Mouse (Mus musculus): ENCODE data around the gene Ctcf. TPM values are rescaled to one million over a fixed set of nuclear protein-coding genes. Genes with fewer than 3 reads are reported as not detected.

Ctcf gene
- polyA plus RNA-seq, 1 experiment from 2014 or later = 96.4 TPM

DNA sequence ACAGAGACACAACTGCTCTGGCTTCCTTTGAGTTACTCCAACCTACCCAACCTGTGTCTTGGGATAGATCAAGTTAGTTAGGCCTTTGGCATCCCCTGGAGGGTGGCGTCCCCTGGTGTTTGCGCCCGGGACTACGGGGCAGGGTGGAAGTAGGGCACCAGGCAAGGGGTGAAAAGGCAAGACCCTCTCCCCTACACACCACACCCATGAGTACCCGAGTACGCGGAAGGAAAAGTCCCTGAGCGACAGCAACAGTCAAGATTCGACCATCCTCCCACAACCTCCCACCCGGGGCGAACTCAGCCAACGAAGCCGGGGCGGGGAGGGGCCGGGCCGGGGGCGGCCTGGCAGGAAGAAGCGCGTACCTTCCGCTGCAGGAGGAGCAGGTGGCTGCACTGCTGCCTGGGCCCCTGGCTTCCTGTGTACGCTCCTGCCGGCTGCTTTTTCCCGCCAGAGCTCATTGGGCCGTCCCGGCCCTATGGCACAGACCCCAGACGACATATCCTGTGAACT lies 49.5 kb downstream of the Ctcf start, which contains the start of gene Carmil2:
Gene Carmil2 (plus strand): TSS at position 479 of the 513 bp plus-strand sequence.
- WGBS = 9% methylated on average over 26 of the region's 26 CpGs
- Histone ChIP-seq H3K27ac (no peak within 1 kb of the TSS), H3K36me3 (peaks cover 18% of the 10 kb centered on the region), H3K4me1 (replicated peaks) (peaks cover 9% of the 10 kb centered on the region; the same call in 1 of the 2 replicates), H3K27me3 (replicated peaks) (no peaks in the 10 kb centered on the region), H3K9me3 (no peaks in the 10 kb centered on the region), H3K4me3 (replicated peaks) (peak within 1 kb of the TSS; percentile 9), H3K9ac (peak within 1 kb of the TSS; percentile 26; the same call in 1 of the 2 replicates), H3K4me2 (replicated peaks) (peak within 1 kb of the TSS; percentile 52)
- ATAC-seq = peak; percentile 56

DNA sequence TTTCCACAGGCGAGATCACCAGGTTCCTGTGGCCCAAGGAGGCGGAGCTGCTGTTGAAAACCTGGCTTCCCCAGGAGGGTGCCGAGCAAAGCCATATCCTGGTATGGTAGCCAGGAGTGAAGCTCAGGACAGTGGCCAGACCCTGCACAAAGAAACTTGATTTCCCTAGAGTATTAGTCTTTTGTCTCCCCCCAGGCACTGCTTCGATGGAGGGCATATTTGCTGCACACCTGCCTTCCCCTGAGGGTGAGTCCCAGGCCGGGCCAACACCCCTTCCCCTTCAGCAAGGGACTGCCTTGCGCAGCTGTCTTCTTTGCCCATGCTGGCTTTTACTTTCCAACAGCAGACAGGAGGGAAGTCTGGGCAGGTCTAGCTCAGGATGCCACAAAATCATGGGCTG lies 50.2 kb downstream of the Ctcf start:
- no peak for ATAC-seq
- Histone ChIP-seq H3K9me3 (no peaks in the 10 kb centered on the region), H3K27me3 (replicated peaks) (no peaks in the 10 kb centered on the region), H3K4me2 (replicated peaks) (0 out of 2 replicates have a peak overlapping the region, but pooled peaks have one; percentile 52), H3K4me3 (replicated peaks) (no peak overlapping the region), H3K4me1 (replicated peaks) (peaks cover 9% of the 10 kb centered on the region; the same call in 1 of the 2 replicates), H3K36me3 (peaks cover 15% of the 10 kb centered on the region; the same call in 1 of the 2 replicates), H3K9ac (no peak overlapping the region), H3K27ac (no peak overlapping the region)
- WGBS = 72% methylated on average over 6 of the region's 6 CpGs

DNA sequence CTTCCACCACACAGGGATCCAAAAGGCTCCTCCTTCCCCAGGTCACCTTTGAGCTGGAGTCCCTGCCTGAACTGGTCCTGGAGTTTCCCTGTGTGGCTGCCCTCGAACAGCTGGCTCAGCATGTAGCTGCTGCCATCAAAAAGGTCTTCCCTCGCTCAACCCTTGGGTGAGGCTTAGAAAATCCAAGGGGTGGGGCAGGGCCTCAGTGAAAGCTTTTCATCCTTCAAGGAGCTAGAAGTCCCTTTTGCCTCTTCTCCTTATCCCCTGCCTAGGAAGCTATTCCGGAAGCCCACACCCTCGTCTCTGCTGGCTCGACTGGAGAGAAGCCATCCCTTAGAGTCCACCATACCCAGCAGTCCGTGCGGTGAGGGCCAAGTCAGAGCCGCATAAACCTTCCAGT lies 51.1 kb downstream of the Ctcf start:
- Histone ChIP-seq H3K4me1 (replicated peaks) (peaks cover 9% of the 10 kb centered on the region; the same call in 1 of the 2 replicates), H3K9me3 (no peaks in the 10 kb centered on the region), H3K27me3 (replicated peaks) (no peaks in the 10 kb centered on the region), H3K9ac (no peak overlapping the region), H3K36me3 (peaks cover 11% of the 10 kb centered on the region; the same call in 1 of the 2 replicates), H3K4me3 (replicated peaks) (no peak overlapping the region), H3K4me2 (replicated peaks) (no peak overlapping the region), H3K27ac (no peak overlapping the region)
- no peak for ATAC-seq
- WGBS = 69% methylated on average over 8 of the region's 8 CpGs

DNA sequence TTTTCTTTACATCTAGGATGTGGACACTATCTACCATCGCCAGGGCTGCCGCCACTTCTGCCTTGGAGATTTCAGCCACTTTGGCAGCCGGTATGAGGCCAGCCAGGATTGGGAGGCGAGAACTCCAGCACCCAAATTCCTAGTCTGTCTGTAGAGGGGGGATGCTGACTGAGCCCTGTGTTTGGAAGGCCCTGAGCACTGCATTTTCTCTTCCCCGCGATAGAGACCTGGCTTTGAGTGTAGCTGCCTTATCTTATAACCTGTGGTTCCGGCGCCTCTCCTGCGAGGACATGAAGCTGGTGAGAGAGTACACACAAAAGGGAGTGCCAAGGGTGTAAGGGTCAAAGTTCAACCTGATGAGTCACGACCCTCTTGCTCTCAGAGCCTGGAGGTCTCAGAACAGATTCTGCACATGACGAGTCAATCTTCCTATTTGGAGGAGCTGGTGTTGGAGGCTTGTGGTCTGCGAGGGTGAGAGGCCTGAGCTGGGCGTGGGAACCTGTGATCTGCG lies 51.9 kb downstream of the Ctcf start:
- no peaks in the 10 kb centered on the region for H3K9me3 ChIP-seq
- 54% methylated on average over 14 of the region's 14 CpGs for WGBS
- H3K9ac ChIP-seq = no peak overlapping the region
- no peak overlapping the region for H3K27ac ChIP-seq
- 0 out of 2 replicates have a peak overlapping the region, but pooled peaks have one; percentile 1 for H3K4me2 ChIP-seq (replicated peaks)
- H3K4me1 ChIP-seq (replicated peaks) = peaks cover 9% of the 10 kb centered on the region; the same call in 1 of the 2 replicates
- peaks cover 4% of the 10 kb centered on the region; the same call in 1 of the 2 replicates for H3K36me3 ChIP-seq
- H3K4me3 ChIP-seq (replicated peaks) = no peak overlapping the region
- no peaks in the 10 kb centered on the region for H3K27me3 ChIP-seq (replicated peaks)
- peak; percentile 46; the same call in 1 of the 2 replicates for ATAC-seq

DNA sequence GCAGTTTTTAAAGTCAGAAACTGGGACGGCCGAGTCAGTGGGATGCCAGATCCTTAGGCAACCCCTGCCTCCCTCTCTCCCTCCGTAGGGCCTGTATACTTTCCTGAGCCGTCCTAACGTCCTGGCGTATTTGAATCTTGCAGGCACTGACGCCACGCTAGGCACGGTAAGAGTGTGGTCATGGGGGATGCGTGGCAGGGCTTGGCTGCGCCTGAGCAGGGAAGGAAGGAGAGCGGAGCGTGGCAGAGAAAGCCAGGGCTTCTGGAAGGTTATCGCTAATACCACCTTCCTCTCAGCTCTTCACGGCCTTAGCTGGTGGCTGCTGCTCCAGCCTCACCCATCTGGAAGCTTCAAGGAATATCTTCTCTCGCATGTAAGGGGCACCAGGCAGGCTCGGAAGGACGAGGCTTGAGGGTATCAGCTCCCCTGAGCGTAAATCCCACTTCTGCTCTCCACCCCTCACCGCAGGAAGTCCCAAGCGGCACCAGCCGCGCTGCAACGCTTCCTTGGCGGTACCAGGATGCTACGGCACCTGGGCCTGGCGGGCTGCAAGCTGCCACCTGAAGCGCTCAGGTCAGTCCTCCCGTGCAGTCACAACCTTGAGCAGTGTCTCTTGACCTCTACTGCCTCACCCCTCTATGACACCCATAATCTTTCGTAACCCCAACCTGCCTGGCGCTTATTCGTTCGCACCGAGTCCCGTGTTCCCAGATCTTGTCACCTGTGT lies 53.1 kb downstream of the Ctcf start:
- H3K4me2 ChIP-seq (replicated peaks) = no peak overlapping the region
- no peak overlapping the region for H3K27ac ChIP-seq
- WGBS = 69% methylated on average over 35 of the region's 35 CpGs
- H3K4me3 ChIP-seq (replicated peaks) = no peak overlapping the region
- H3K27me3 ChIP-seq (replicated peaks) = 0 out of 2 replicates have a peak, but pooled peaks cover under 1% of the 10 kb centered on the region
- H3K36me3 ChIP-seq = no peaks in the 10 kb centered on the region
- H3K9me3 ChIP-seq = no peaks in the 10 kb centered on the region
- no peak for ATAC-seq
- H3K9ac ChIP-seq = no peak overlapping the region
- peaks cover 19% of the 10 kb centered on the region for H3K4me1 ChIP-seq (replicated peaks)

DNA sequence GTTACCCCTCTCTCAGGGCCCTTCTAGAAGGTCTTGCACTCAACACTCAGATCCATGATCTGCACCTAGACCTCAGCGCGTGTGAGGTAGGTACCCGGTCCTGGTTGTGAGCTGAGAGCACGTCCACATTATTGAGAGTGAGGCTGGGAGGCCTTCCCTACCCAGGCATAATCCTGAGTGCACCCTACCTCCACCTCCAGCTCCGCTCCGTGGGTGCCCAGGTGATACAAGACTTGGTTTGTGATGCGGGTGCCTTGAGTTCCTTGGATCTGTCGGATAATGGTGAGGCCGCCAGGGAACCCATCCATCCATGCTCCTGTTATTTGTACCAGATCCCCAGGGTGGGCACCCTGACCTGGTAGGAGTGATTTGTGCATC lies 53.6 kb downstream of the Ctcf start:
- Histone ChIP-seq H3K9ac (no peak overlapping the region), H3K36me3 (no peaks in the 10 kb centered on the region), H3K27me3 (replicated peaks) (0 out of 2 replicates have a peak, but pooled peaks cover 4% of the 10 kb centered on the region), H3K4me3 (replicated peaks) (no peak overlapping the region), H3K4me1 (replicated peaks) (peaks cover 21% of the 10 kb centered on the region), H3K9me3 (no peaks in the 10 kb centered on the region), H3K4me2 (replicated peaks) (no peak overlapping the region), H3K27ac (no peak overlapping the region)
- no peak for ATAC-seq
- WGBS = 86% methylated on average over 9 of the region's 9 CpGs

DNA sequence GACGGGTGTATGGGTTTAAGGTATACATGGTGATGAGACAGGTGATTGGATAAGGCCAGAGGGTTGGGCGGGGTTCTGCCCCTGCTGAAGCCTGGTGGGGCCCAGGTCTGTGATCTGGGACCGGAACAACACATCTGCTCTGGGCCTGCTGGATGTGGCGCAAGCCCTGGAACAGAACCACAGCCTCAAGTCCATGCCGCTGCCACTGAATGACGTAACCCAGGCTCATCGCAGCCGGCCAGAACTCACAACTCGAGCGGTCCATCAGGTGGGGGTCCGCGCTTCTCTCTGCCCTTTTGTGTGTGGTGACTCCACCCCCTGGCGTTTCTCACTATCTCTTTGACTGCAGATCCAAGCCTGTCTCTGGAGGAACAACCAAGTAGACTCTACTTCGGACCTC lies 54.6 kb downstream of the Ctcf start:
- Histone ChIP-seq H3K9me3 (no peaks in the 10 kb centered on the region), H3K4me3 (replicated peaks) (no peak overlapping the region), H3K4me1 (replicated peaks) (peaks cover 18% of the 10 kb centered on the region), H3K9ac (no peak overlapping the region), H3K27ac (no peak overlapping the region), H3K27me3 (replicated peaks) (0 out of 2 replicates have a peak, but pooled peaks cover 4% of the 10 kb centered on the region), H3K4me2 (replicated peaks) (no peak overlapping the region), H3K36me3 (no peaks in the 10 kb centered on the region)
- 67% methylated on average over 14 of the region's 14 CpGs for WGBS
- no peak for ATAC-seq

DNA sequence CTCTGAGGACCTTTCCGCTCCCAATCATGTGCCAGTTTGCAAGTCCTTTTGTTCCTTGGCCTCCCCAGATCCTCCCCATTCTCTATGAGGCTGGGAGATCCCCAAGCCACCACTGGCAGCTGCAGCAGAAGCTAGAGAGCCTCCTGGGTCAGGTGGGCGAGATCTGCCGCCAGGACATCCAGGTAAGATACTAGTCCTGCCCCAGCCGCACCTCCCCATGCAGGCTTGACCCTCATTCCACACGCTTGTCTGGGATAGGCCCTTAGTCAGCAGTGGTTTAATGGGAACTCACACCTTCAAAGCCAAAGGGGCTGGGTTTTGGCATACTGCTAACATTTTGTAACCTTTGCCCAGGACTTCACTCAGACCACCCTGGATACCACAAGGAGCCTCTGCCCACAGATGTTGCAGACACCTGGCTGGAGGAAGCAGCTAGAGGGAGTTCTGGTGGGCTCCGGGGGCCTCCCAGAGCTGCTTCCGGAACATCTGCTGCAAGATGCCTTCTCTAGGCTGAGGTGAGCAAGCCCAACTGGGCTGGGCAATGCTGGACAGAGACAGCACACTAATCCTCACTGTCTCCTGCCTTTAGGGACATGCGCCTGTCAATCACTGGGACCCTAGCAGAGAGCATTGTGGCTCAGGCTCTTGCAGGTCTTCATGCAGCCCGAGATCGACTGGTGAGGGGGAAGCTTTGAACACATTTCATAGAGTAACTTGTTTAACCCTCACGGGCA lies 56.2 kb downstream of the Ctcf start:
- H3K9ac ChIP-seq = no peak overlapping the region

DNA sequence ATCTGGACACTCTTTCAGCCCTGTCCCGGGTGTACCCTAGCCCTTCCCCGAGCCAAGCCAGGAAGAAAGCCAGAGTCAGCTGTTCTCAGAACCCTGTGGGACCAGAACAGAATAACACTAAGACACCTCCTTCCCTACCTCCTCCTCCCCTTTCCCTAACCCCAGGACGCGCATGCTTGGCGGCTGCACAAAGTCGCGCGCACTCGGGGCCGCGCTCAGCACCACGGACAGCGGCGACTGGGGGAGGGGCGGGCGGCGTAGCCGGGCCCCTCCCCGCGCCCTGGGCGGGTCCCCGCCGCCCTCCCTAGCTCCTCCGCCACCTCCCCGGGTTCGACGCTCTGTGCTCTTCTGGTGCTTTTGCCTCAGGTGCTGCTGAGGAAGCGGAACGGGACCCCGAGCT lies 57.3 kb downstream of the Ctcf start:
- H3K9ac ChIP-seq = peak overlapping the region; percentile 54
- 0 out of 2 replicates have a peak, but pooled peaks cover 4% of the 10 kb centered on the region for H3K27me3 ChIP-seq (replicated peaks)
- H3K27ac ChIP-seq = no peak overlapping the region
- 4% methylated on average over 30 of the region's 30 CpGs for WGBS
- H3K9me3 ChIP-seq = no peaks in the 10 kb centered on the region
- peak; percentile 70 for ATAC-seq
- peaks cover 5% of the 10 kb centered on the region; the same call in 1 of the 2 replicates for H3K36me3 ChIP-seq
- H3K4me2 ChIP-seq (replicated peaks) = peak overlapping the region; percentile 98
- peaks cover 13% of the 10 kb centered on the region for H3K4me1 ChIP-seq (replicated peaks)
- peak overlapping the region; percentile 45 for H3K4me3 ChIP-seq (replicated peaks)

More for the DNA sequence above, 56.2 kb downstream of the Ctcf start:
- Histone ChIP-seq H3K27ac (no peak overlapping the region), H3K4me3 (replicated peaks) (no peak overlapping the region), H3K36me3 (peaks cover 5% of the 10 kb centered on the region; the same call in 1 of the 2 replicates), H3K4me2 (replicated peaks) (no peak overlapping the region), H3K27me3 (replicated peaks) (0 out of 2 replicates have a peak, but pooled peaks cover 4% of the 10 kb centered on the region), H3K9me3 (no peaks in the 10 kb centered on the region), H3K4me1 (replicated peaks) (peaks cover 16% of the 10 kb centered on the region)
- WGBS = 90% methylated on average over 11 of the region's 11 CpGs
- no peak for ATAC-seq

DNA sequence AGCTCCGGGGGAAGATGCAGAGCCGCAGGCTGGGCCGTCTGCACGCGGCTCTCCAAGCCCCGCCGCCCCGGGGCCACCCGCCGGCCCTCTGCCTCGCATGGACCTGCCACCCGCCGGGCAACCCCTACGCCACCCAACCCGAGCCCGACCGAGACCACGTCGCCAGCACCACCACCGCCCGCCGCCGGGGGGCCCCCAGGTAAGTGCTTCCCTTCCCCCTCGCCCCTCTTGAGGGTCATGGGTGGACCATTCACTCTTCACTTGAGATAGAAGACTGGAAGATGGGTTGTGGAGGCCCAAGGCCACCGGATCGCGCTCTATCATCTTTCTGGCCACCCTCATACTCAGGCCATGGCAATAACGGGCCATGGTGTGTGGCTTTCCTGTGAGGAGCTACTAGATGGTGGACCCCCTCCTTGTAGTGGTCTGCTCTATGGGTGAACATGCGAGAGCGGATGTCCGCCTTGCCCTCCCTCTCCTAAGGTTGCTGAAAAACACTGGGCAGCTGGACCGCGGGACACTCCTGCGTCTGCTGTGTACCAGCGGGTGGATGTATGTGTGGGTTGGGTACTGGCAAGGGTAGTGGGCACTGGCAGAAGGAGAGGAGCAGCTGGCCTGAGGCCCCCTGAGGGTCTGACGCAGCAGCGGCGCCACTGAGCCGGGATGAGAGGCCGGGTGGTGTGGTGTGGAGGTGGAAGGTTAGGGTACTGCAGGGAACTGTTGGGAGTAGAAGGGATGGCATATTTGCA lies 57.9 kb downstream of the Ctcf start:
- H3K4me2 ChIP-seq (replicated peaks) = peak overlapping the region; percentile 98
- H3K36me3 ChIP-seq = peaks cover 5% of the 10 kb centered on the region; the same call in 1 of the 2 replicates
- no peak overlapping the region for H3K27ac ChIP-seq
- WGBS = 12% methylated on average over 28 of the region's 40 CpGs
- peak; percentile 42 for ATAC-seq
- 0 out of 2 replicates have a peak, but pooled peaks cover 4% of the 10 kb centered on the region for H3K27me3 ChIP-seq (replicated peaks)
- no peaks in the 10 kb centered on the region for H3K9me3 ChIP-seq
- H3K4me3 ChIP-seq (replicated peaks) = peak overlapping the region; percentile 45
- peaks cover 12% of the 10 kb centered on the region for H3K4me1 ChIP-seq (replicated peaks)
- peak overlapping the region; percentile 54 for H3K9ac ChIP-seq

DNA sequence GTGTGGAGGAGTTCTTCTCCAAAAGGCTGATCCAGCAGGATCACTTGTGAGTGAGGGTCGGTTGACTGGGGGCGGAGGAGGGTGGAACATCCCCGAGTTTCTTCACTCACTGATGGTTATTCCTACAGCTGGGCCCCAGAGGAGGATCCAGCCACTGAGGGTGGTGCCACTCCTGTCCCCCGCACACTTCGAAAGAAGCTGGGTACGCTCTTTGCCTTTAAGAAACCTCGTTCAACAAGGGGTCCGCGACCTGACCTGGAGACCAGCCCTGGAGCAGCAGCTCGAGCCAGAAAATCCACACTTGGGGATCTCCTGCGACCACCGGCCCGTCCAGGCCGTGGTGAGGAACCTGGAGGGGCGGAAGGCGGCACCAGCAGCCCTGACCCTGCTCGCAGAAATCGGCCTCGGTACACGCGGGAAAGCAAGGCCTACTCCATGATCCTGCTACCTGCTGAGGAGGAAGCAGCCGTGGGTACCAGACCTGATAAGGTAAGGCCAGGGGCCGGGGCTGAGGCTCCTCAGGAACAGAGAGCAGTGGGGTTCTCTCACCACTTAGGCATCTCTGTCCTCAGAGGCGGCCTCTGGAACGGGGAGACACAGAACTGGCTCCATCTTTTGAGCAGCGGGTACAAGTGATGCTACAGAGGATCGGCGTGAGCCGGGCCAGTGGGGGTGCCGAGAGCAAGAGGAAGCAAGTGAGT lies 58.9 kb downstream of the Ctcf start:
- Histone ChIP-seq H3K9ac (no peak overlapping the region), H3K27ac (no peak overlapping the region), H3K4me3 (replicated peaks) (no peak overlapping the region), H3K4me2 (replicated peaks) (no peak overlapping the region), H3K9me3 (no peaks in the 10 kb centered on the region), H3K4me1 (replicated peaks) (peaks cover 18% of the 10 kb centered on the region), H3K27me3 (replicated peaks) (0 out of 2 replicates have a peak, but pooled peaks cover 4% of the 10 kb centered on the region), H3K36me3 (peaks cover 5% of the 10 kb centered on the region; the same call in 1 of the 2 replicates)
- no peak for ATAC-seq
- WGBS = 81% methylated on average over 30 of the region's 30 CpGs
